Mouse (Mus musculus) lung, postnatal 0 days (tissue): Measurements from ENCODE around the gene Ptprcap.

ENCODE experiments used
- CTCF ChIP-seq: IDR thresholded peaks from 2 replicates; pipeline ENCODE4 v1.5.1; 2016; ENCODE audit warnings: antibody characterized with exemption, mild to moderate bottlenecking
- EP300 ChIP-seq: IDR thresholded peaks from 2 replicates; pipeline ENCODE4 v1.6.1; 2016; ENCODE audit warnings: antibody characterized with exemption, mild to moderate bottlenecking, control low read depth

DNA sequence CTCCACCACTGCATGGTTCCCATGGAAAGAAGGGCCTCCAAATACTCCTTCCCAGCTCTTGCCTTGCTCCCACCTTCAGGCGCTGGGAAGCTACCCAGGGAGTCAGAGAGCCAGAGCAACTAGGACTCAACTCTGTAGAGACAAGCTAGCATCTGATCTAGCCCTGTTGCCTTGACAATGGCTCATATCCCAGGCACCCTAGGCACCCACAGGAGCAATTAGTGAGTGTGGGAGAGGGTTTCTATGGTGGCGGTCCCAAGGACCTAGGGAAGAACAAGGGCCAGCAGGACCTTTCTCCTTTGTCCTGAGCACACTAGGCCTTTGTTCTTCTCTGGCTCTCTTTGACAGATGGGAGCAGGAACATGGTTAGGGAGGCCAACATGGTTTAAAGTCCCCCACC is 30.3 kb downstream of the Ptprcap start:
- TF ChIP-seq EP300: no peak
- TF ChIP-seq CTCF: no peak
